Mouse (Mus musculus) cerebellum, adult 8-10 months (tissue): Measurements from ENCODE around the gene Togaram2.

Experiments used
- DNase-seq: peaks from one replicate; pipeline ENCODE4 v3.0.0; 2022

Gene Togaram2

GRCm38 (mm10) chr17:71684103-71684608 is 11.1 kb downstream of the Togaram2 start:
- DNase-seq = no peak

- DNase-seq = no peak
These were observed 14.4 kb downstream of the Togaram2 start for GRCm38 (mm10) chr17:71687436-71687835.

GRCm38 (mm10) chr17:71689903-71690302 is 16.8 kb downstream of the Togaram2 start:
- DNase-seq = no peak

- no peak for DNase-seq
These were observed 18.4 kb downstream of the Togaram2 start for GRCm38 (mm10) chr17:71691361-71691875.

- DNase-seq = no peak
These were observed 20.3 kb downstream of the Togaram2 start for GRCm38 (mm10) chr17:71693313-71693712.

GRCm38 (mm10) chr17:71693780-71694179 is 20.7 kb downstream of the Togaram2 start:
- DNase-seq = no peak

GRCm38 (mm10) chr17:71695151-71695550 is 22.1 kb downstream of the Togaram2 start:
- no peak for DNase-seq

- no peak for DNase-seq
These were observed 22.8 kb downstream of the Togaram2 start for GRCm38 (mm10) chr17:71695716-71696315.

GRCm38 (mm10) chr17:71696396-71696795 is 23.3 kb downstream of the Togaram2 start:
- no peak for DNase-seq

GRCm38 (mm10) chr17:71697896-71698618 is 25.0 kb downstream of the Togaram2 start:
- DNase-seq = no peak

- no peak for DNase-seq
These were observed 25.5 kb downstream of the Togaram2 start for GRCm38 (mm10) chr17:71698619-71698956.

- no peak for DNase-seq
These were observed 32.1 kb downstream of the Togaram2 start for GRCm38 (mm10) chr17:71705113-71705512.

- no peak for DNase-seq
These were observed 32.8 kb downstream of the Togaram2 start for GRCm38 (mm10) chr17:71705550-71706480.

- no peak for DNase-seq
These were observed 34.7 kb downstream of the Togaram2 start for GRCm38 (mm10) chr17:71707715-71708114.

GRCm38 (mm10) chr17:71712279-71712678 is 39.2 kb downstream of the Togaram2 start:
- no peak for DNase-seq

GRCm38 (mm10) chr17:71715034-71715433 is 42.0 kb downstream of the Togaram2 start:
- no peak for DNase-seq

GRCm38 (mm10) chr17:71717881-71718625 is 45.0 kb downstream of the Togaram2 start:
- DNase-seq = no peak

GRCm38 (mm10) chr17:71720434-71720833 is 47.4 kb downstream of the Togaram2 start:
- DNase-seq = peak; percentile 53

- no peak for DNase-seq
These were observed 48.0 kb downstream of the Togaram2 start for GRCm38 (mm10) chr17:71721019-71721418.

- DNase-seq = no peak
These were observed 57.6 kb downstream of the Togaram2 start for GRCm38 (mm10) chr17:71730655-71731054.

- DNase-seq = no peak
These were observed 63.4 kb downstream of the Togaram2 start for GRCm38 (mm10) chr17:71736442-71736841.

- DNase-seq = no peak
These were observed 69.1 kb downstream of the Togaram2 start for GRCm38 (mm10) chr17:71742156-71742555.
